Mouse (Mus musculus) embryo, embryonic 11.5 days (tissue): ENCODE data around the gene Adgrf3.

Experiments
- DNase-seq: peaks from one replicate; pipeline ENCODE4 v3.0.0-alpha.2; 2012; ENCODE audit warnings: low read depth, low spot score

Adgrf3 gene

GRCm38 (mm10) chr5:30202221-30202620, 3.3 kb downstream of the Adgrf3 start:
- no peak for DNase-seq

- peak; percentile 5 for DNase-seq
These were observed 4.0 kb downstream of the Adgrf3 start for GRCm38 (mm10) chr5:30201521-30201920.

- no peak for DNase-seq
These were observed 7.3 kb downstream of the Adgrf3 start for GRCm38 (mm10) chr5:30198257-30198656.

GRCm38 (mm10) chr5:30195340-30195739, 10.2 kb downstream of the Adgrf3 start:
- no peak for DNase-seq

- no peak for DNase-seq
These were observed 13.1 kb downstream of the Adgrf3 start for GRCm38 (mm10) chr5:30192452-30192851.

- no peak for DNase-seq
These were observed 17.6 kb downstream of the Adgrf3 start for GRCm38 (mm10) chr5:30187687-30188485.

- no peak for DNase-seq
These were observed 29.7 kb downstream of the Adgrf3 start for GRCm38 (mm10) chr5:30175811-30176210.

- no peak for DNase-seq
These were observed 32.4 kb downstream of the Adgrf3 start for GRCm38 (mm10) chr5:30172931-30173692.

GRCm38 (mm10) chr5:30172115-30172514, 33.4 kb downstream of the Adgrf3 start:
- DNase-seq = peak; percentile 34

- no peak for DNase-seq
These were observed 35.1 kb downstream of the Adgrf3 start for GRCm38 (mm10) chr5:30170303-30170940.

GRCm38 (mm10) chr5:30165234-30165946, 40.1 kb downstream of the Adgrf3 start:
- no peak for DNase-seq

- DNase-seq = no peak
These were observed 43.2 kb downstream of the Adgrf3 start for GRCm38 (mm10) chr5:30162339-30162738.

- DNase-seq = no peak
These were observed 43.7 kb downstream of the Adgrf3 start for GRCm38 (mm10) chr5:30161836-30162235.

- DNase-seq = no peak
These were observed 45.9 kb downstream of the Adgrf3 start for GRCm38 (mm10) chr5:30159601-30160000.

GRCm38 (mm10) chr5:30155821-30156629, 49.5 kb downstream of the Adgrf3 start:
- no peak for DNase-seq

- DNase-seq = no peak
These were observed 50.1 kb downstream of the Adgrf3 start for GRCm38 (mm10) chr5:30155395-30155792.

- DNase-seq = peak; percentile 79
These were observed 50.8 kb downstream of the Adgrf3 start, which contains the start of the genes Hadha and Hadhb for GRCm38 (mm10) chr5:30154474-30155394. Gene Hadha, minus strand, starts transcription at chr5:30155162. Gene Hadhb, plus strand, starts transcription at chr5:30155248.

- DNase-seq = no peak
These were observed 51.5 kb downstream of the Adgrf3 start for GRCm38 (mm10) chr5:30154013-30154412.

GRCm38 (mm10) chr5:30153222-30153621, 52.3 kb downstream of the Adgrf3 start:
- no peak for DNase-seq

- DNase-seq = no peak
These were observed 53.1 kb downstream of the Adgrf3 start for GRCm38 (mm10) chr5:30152413-30152812.
